Mouse (Mus musculus): ENCODE data around the gene Itgb7. TPM values are rescaled to one million over a fixed set of nuclear protein-coding genes. Genes with fewer than 3 reads are reported as not detected.
A peak's percentile ranks its signal among the peaks of the same experiment; 100 is the strongest.

Itgb7 gene
- polyA plus RNA-seq, 1 experiment from 2014 or later = 2.6 TPM

DNA sequence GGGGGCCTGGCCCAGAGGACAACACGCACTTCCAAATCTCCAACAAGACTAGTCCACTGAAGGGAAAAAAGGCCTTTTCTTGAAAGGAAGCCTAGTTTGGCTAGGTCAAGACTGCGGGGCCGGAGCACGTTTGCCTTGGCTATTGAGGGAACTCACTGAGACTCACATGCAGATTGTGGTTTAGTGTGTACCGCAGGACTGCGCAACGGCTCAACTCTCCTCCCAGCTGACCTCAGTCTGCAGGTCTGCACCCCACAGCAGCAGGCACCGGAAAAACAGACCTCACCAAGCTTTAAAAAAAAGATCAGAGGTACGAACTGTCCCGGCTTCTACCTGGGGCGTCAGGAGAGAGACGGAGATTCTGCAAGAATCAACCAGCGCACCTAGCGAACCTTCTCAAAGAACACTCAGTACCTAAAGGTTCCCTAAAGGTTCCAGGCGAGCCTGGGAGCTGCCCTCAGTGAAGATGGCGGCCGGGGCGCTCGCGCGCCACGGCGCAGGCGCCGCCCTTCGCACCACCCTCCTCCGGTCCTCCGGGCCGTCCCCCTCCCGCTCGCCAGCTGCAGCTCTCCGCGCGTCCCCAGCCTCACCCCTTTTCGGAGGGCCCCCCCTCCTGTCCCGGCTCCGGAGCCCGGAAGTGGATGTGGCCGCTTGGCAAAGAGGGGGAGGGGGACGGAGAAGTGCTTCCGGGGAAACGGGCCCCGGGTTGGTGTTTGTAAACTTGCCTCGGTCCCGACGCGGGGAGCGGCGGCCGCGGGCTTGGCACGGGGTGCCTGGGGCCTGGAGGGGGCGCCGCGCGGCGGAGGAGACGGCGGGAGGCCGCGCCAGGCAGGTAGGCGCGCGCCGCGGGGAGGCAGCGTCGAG is 28.5 kb downstream of the Itgb7 start, which contains the start of gene Zfp740:
Gene Zfp740 (plus strand): TSS at position 279 of the 864 bp plus-strand sequence.
- Histone ChIP-seq H3K4me1 (peaks cover 35% of the 10 kb centered on the region), H3K9ac (peak within 1 kb of the TSS; percentile 94), H3K27ac (peak within 1 kb of the TSS; percentile 100), H3K4me3 (peak within 1 kb of the TSS; percentile 87), H3K27me3 (no peaks in the 10 kb centered on the region), H3K9me3 (no peaks in the 10 kb centered on the region), H3K36me3 (peaks cover 32% of the 10 kb centered on the region), H3K4me2 (replicated peaks) (peak within 1 kb of the TSS; percentile 79)
- ATAC-seq (ENCODE audit: insufficient number of reproducible peaks, insufficient read depth, low FRiP score, low TSS enrichment) = peak; percentile 95
- WGBS = under 1% methylated on average over 60 of the region's 68 CpGs

DNA sequence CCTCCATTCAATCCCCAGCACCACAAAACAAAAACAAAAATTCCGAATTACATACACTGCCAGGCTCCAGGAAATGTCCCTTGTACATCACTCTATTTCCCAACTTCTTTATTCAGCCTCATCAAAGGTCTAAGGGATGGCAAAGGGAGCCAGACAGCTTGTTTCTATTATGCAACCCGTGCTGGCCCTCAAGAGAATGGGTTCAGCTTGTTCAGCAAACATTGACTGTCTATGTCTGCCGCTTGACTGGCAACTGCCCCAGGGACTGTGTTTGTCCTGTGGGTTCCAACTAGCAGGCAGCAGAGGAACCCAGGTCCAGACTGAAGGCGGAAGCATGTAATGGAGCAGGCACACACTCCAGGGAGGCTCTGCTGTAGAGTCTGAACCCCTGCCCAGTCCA is 32.9 kb downstream of the Itgb7 start:
- 74% methylated on average over 4 of the region's 4 CpGs for WGBS

DNA sequence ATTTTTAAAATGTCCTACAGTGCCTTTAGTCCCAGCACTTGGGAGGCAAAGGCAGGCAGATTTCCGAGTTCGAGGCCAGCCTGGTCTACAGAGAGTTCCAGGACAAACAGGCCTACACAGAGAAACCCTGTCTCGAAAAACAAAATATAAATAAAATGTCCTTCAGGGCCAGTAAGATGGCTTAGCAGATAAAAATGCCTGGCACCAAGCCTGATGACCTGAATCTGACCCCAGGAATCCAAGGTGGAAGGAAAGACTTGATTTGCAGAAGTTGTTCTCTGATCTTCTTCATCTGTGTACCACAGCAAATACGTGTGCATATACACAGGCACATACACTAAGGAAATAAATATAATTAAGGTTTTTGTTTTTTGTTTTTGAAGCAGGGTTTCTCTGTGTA is 36.4 kb downstream of the Itgb7 start:
- Histone ChIP-seq H3K4me3 (no peak overlapping the region), H3K9ac (no peak overlapping the region), H3K36me3 (peaks cover 2% of the 10 kb centered on the region; the same call in 1 of the 2 replicates), H3K4me2 (replicated peaks) (no peak overlapping the region), H3K9me3 (no peaks in the 10 kb centered on the region), H3K27me3 (no peaks in the 10 kb centered on the region), H3K27ac (no peak overlapping the region), H3K4me1 (peaks cover 5% of the 10 kb centered on the region; the same call in 1 of the 2 replicates)
- ATAC-seq (ENCODE audit: insufficient number of reproducible peaks, insufficient read depth, low FRiP score, low TSS enrichment) = no peak
- WGBS = 76% methylated on average over 4 of the region's 4 CpGs

More for the DNA sequence above, 32.9 kb downstream of the Itgb7 start:
- H3K36me3 ChIP-seq = peaks cover 6% of the 10 kb centered on the region
- no peaks in the 10 kb centered on the region for H3K9me3 ChIP-seq
- H3K4me3 ChIP-seq = no peak overlapping the region
- no peak overlapping the region for H3K27ac ChIP-seq
- H3K9ac ChIP-seq = no peak overlapping the region
- no peak for ATAC-seq (ENCODE audit: insufficient number of reproducible peaks, insufficient read depth, low FRiP score, low TSS enrichment)
- H3K4me1 ChIP-seq = peaks cover 6% of the 10 kb centered on the region; the same call in 1 of the 2 replicates
- H3K27me3 ChIP-seq = no peaks in the 10 kb centered on the region
- no peak overlapping the region for H3K4me2 ChIP-seq (replicated peaks)

DNA sequence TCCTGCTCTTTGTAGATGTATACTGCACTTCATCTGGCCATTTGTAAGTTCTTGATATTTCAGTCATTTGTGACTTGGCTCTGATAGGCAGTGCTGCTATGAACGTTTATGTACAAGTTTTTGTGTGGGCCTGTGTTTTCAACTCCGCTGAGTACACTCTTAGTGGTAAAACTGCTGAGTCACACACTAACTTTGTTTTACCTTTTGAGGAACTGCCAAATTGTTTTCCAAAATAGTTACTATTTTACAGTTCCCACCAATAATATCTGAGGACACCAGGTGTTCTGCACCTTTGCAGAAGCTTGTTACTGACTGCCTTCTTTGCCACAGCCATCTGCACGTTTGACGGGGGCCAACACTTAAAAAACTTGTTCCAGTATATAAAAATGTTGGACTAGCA is 37.3 kb downstream of the Itgb7 start:
- peaks cover 5% of the 10 kb centered on the region; the same call in 1 of the 2 replicates for H3K4me1 ChIP-seq
- no peak overlapping the region for H3K4me3 ChIP-seq
- ATAC-seq (ENCODE audit: insufficient number of reproducible peaks, insufficient read depth, low FRiP score, low TSS enrichment) = no peak
- no peak overlapping the region for H3K4me2 ChIP-seq (replicated peaks)
- no peak overlapping the region for H3K27ac ChIP-seq
- H3K9me3 ChIP-seq = no peaks in the 10 kb centered on the region
- no peak overlapping the region for H3K9ac ChIP-seq
- no peaks in the 10 kb centered on the region for H3K27me3 ChIP-seq
- WGBS = 81% methylated on average over 4 of the region's 4 CpGs
- no peaks in the 10 kb centered on the region for H3K36me3 ChIP-seq

- no peaks in the 10 kb centered on the region for H3K9me3 ChIP-seq
- no peaks in the 10 kb centered on the region for H3K36me3 ChIP-seq
- peaks cover 5% of the 10 kb centered on the region; the same call in 1 of the 2 replicates for H3K4me1 ChIP-seq
- H3K9ac ChIP-seq = no peak overlapping the region
- no peak overlapping the region for H3K4me2 ChIP-seq (replicated peaks)
- no peak overlapping the region for H3K4me3 ChIP-seq
- WGBS = 86% methylated on average over 4 of the region's 4 CpGs
- H3K27me3 ChIP-seq = no peaks in the 10 kb centered on the region
- H3K27ac ChIP-seq = no peak overlapping the region
- no peak for ATAC-seq (ENCODE audit: insufficient number of reproducible peaks, insufficient read depth, low FRiP score, low TSS enrichment)
These were observed 38.1 kb downstream of the Itgb7 start for GRCm38 (mm10) chr15:102193652-102194051.

DNA sequence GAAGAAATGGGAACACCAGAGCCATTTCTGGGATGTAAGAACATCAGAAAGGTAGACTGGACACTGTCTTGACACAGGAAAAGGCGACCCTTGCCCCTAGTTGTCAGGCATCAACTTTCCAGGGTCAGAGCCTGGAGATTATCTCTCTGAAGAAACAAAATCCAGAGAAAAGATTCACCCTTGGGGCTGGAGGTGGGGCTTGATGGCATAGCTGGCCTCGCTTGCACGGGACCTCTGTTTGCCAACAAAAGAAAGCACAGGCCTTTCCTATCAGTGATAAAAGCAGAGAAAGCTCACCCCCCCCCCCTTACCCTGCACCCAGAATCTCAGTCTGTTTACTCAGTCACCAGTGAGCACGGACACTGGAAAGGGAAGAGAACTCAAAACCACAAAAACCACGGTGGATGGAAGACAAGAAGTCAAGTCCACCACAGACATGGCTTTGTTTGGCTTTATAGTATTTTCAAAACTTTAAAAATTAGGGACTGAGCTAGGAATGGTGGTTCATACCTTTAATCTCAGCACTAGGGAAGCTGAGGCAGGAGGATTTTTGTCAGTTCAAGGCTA is 38.8 kb downstream of the Itgb7 start:
- no peak for ATAC-seq (ENCODE audit: insufficient number of reproducible peaks, insufficient read depth, low FRiP score, low TSS enrichment)
- Histone ChIP-seq H3K4me3 (no peak overlapping the region), H3K4me1 (peaks cover 5% of the 10 kb centered on the region; the same call in 1 of the 2 replicates), H3K27ac (peak overlapping the region; percentile 17; the same call in 1 of the 2 replicates), H3K4me2 (replicated peaks) (no peak overlapping the region), H3K27me3 (no peaks in the 10 kb centered on the region), H3K36me3 (0 out of 2 replicates have a peak, but pooled peaks cover 7% of the 10 kb centered on the region), H3K9ac (no peak overlapping the region), H3K9me3 (no peaks in the 10 kb centered on the region)
- WGBS = 44% methylated on average over 5 of the region's 5 CpGs

- WGBS = 72% methylated on average over 7 of the region's 7 CpGs
- no peak for ATAC-seq (ENCODE audit: insufficient number of reproducible peaks, insufficient read depth, low FRiP score, low TSS enrichment)
These were observed 39.4 kb downstream of the Itgb7 start for GRCm38 (mm10) chr15:102192271-102192812.

GRCm38 (mm10) chr15:102191699-102192098 is 40.0 kb downstream of the Itgb7 start:
- no peak overlapping the region for H3K27ac ChIP-seq
- H3K9ac ChIP-seq = no peak overlapping the region
- 0 out of 2 replicates have a peak, but pooled peaks cover 11% of the 10 kb centered on the region for H3K36me3 ChIP-seq
- H3K9me3 ChIP-seq = no peaks in the 10 kb centered on the region
- H3K4me3 ChIP-seq = no peak overlapping the region
- H3K27me3 ChIP-seq = no peaks in the 10 kb centered on the region
- peaks cover 5% of the 10 kb centered on the region; the same call in 1 of the 2 replicates for H3K4me1 ChIP-seq
- no peak overlapping the region for H3K4me2 ChIP-seq (replicated peaks)
- no peak for ATAC-seq (ENCODE audit: insufficient number of reproducible peaks, insufficient read depth, low FRiP score, low TSS enrichment)
- 61% methylated on average over 7 of the region's 7 CpGs for WGBS

More at GRCm38 (mm10) chr15:102192271-102192812, 39.4 kb downstream of the Itgb7 start:
- H3K9ac ChIP-seq = no peak overlapping the region
- H3K4me3 ChIP-seq = no peak overlapping the region
- peaks cover 5% of the 10 kb centered on the region; the same call in 1 of the 2 replicates for H3K4me1 ChIP-seq
- H3K36me3 ChIP-seq = 0 out of 2 replicates have a peak, but pooled peaks cover 8% of the 10 kb centered on the region
- H3K27ac ChIP-seq = peak overlapping the region; percentile 17; the same call in 1 of the 2 replicates
- H3K4me2 ChIP-seq (replicated peaks) = no peak overlapping the region
- no peaks in the 10 kb centered on the region for H3K9me3 ChIP-seq
- H3K27me3 ChIP-seq = no peaks in the 10 kb centered on the region

GRCm38 (mm10) chr15:102188883-102189282 is 42.9 kb downstream of the Itgb7 start:
- Histone ChIP-seq H3K4me3 (no peak overlapping the region), H3K27me3 (no peaks in the 10 kb centered on the region), H3K9me3 (no peaks in the 10 kb centered on the region), H3K9ac (no peak overlapping the region), H3K36me3 (peaks cover 33% of the 10 kb centered on the region), H3K4me2 (replicated peaks) (no peak overlapping the region), H3K4me1 (peaks cover 5% of the 10 kb centered on the region; the same call in 1 of the 2 replicates), H3K27ac (no peak overlapping the region)
- WGBS = 66% methylated on average over 6 of the region's 6 CpGs
- no peak for ATAC-seq (ENCODE audit: insufficient number of reproducible peaks, insufficient read depth, low FRiP score, low TSS enrichment)

GRCm38 (mm10) chr15:102188096-102188495 is 43.6 kb downstream of the Itgb7 start:
- H3K36me3 ChIP-seq = peaks cover 40% of the 10 kb centered on the region
- no peak overlapping the region for H3K9ac ChIP-seq
- no peak overlapping the region; the same call in 1 of the 2 replicates for H3K27ac ChIP-seq
- ATAC-seq (ENCODE audit: insufficient number of reproducible peaks, insufficient read depth, low FRiP score, low TSS enrichment) = no peak
- WGBS = 87% methylated on average over 10 of the region's 10 CpGs
- H3K9me3 ChIP-seq = no peaks in the 10 kb centered on the region
- peaks cover 5% of the 10 kb centered on the region; the same call in 1 of the 2 replicates for H3K4me1 ChIP-seq
- no peak overlapping the region for H3K4me3 ChIP-seq
- no peak overlapping the region for H3K4me2 ChIP-seq (replicated peaks)
- H3K27me3 ChIP-seq = no peaks in the 10 kb centered on the region

GRCm38 (mm10) chr15:102186239-102186638 is 45.5 kb downstream of the Itgb7 start:
- Histone ChIP-seq H3K4me3 (no peak overlapping the region), H3K4me1 (no peaks in the 10 kb centered on the region), H3K4me2 (replicated peaks) (no peak overlapping the region), H3K27me3 (no peaks in the 10 kb centered on the region), H3K36me3 (peaks cover 42% of the 10 kb centered on the region), H3K9me3 (no peaks in the 10 kb centered on the region), H3K9ac (no peak overlapping the region), H3K27ac (no peak overlapping the region)
- no peak for ATAC-seq (ENCODE audit: insufficient number of reproducible peaks, insufficient read depth, low FRiP score, low TSS enrichment)
- 74% methylated on average over 11 of the region's 11 CpGs for WGBS

Measured in embryonic facial prominence, embryonic 12.5 days (tissue).